ENCODE assay signal across 8 mouse cellular contexts in genomic region chr2:158106947-158107587, GRCm38 (mm10). TPM values are rescaled to one million over a fixed set of nuclear protein-coding genes. Genes with fewer than 3 reads are reported as not detected.
DNase-seq lines count a peak whose midpoint lies in the region; ATAC-seq and TF ChIP-seq lines count a peak whose summit lies in the region.

No protein-coding gene starts in this region.

- H3K4me1 ChIP-seq in liver, postnatal 0 days (ENCODE audit: insufficient read depth), result peaks cover 12% of the 10 kb centered on the region
- H3K4me1 ChIP-seq in neural tube, embryonic 15.5 days, result peaks cover 12% of the 10 kb centered on the region

- peak; percentile 92 for TF ChIP-seq CTCF in liver, postnatal 0 days (IDR thresholded peaks at IDR 0.05; ENCODE audit: low read depth)

- peak; percentile 77 for ATAC-seq in liver, postnatal 0 days
- peak; percentile 61; the same call in 1 of the 2 replicates for ATAC-seq in neural tube, embryonic 15.5 days (ENCODE audit: low FRiP score)

- 37% methylated on average over 6 of the region's 6 CpGs for WGBS in liver, postnatal 0 days (ENCODE audit: insufficient replicate concordance)
- WGBS in neural tube, embryonic 15.5 days, result 28% methylated on average over 6 of the region's 6 CpGs

- H3K27me3 ChIP-seq in liver, postnatal 0 days (ENCODE audit: insufficient read depth, low read length), result no peaks in the 10 kb centered on the region
- H3K27me3 ChIP-seq in neural tube, embryonic 15.5 days (replicated peaks), result no peaks in the 10 kb centered on the region

- no peak overlapping the region for H3K9ac ChIP-seq in liver, postnatal 0 days (replicated peaks)
- no peak overlapping the region for H3K9ac ChIP-seq in neural tube, embryonic 15.5 days (replicated peaks)

- H3K4me3 ChIP-seq in liver, postnatal 0 days (ENCODE audit: low read depth, low read length), result no peak overlapping the region
- H3K4me3 ChIP-seq in neural tube, embryonic 15.5 days (replicated peaks), result no peak overlapping the region

- H3K27ac ChIP-seq in liver, postnatal 0 days (ENCODE audit: low read depth), result no peak overlapping the region
- peak overlapping the region; percentile 56 for H3K27ac ChIP-seq in neural tube, embryonic 15.5 days (replicated peaks)

- H3K4me2 ChIP-seq in liver, postnatal 0 days (ENCODE audit: low read depth, low read length), result no peak overlapping the region
- H3K4me2 ChIP-seq in neural tube, embryonic 15.5 days, result no peak overlapping the region

- DNase-seq in right cerebral cortex, postnatal 4 days, result peak; percentile 24
- no peak for DNase-seq in right cerebral cortex, adult 18-20 months
- peak; percentile 46 for DNase-seq in c-Kit-positive CD71-negative TER-119-negative erythroid progenitor cells, embryonic 14.5 days (ENCODE audit: low read depth)
- peak; percentile 46 for DNase-seq in gastrocnemius, postnatal 25 days
- peak; percentile 75 for DNase-seq in kidney, adult 18-20 months
- DNase-seq in liver, postnatal 0 days, result peak; percentile 80
- no peak for DNase-seq in cerebellum, postnatal 36 days

- TF ChIP-seq EP300 in liver, postnatal 0 days (IDR thresholded peaks at IDR 0.05; ENCODE audit: low read depth), result no peak

- H3K36me3 ChIP-seq in liver, postnatal 0 days (replicated peaks; ENCODE audit: insufficient read depth, low read length), result no peaks in the 10 kb centered on the region
- no peaks in the 10 kb centered on the region for H3K36me3 ChIP-seq in neural tube, embryonic 15.5 days

- H3K9me3 ChIP-seq in liver, postnatal 0 days (ENCODE audit: low read length), result no peaks in the 10 kb centered on the region
- no peaks in the 10 kb centered on the region for H3K9me3 ChIP-seq in neural tube, embryonic 15.5 days (replicated peaks)

RNA-seq across cellular contexts. Expression of gene Tgm2, which starts 39.2 kb away (rescaled TPM):
- total RNA-seq in gastrocnemius, postnatal 25 days (2021), result 10 to 100 TPM; 47.9 to 52.3 TPM
- polyA plus RNA-seq in liver, postnatal 0 days (2015; fragmentation: Nextera tagmentation; extraction: Ambion mirVana), result 44.4 and 59.7 TPM in 2 replicates
- polyA plus RNA-seq in neural tube, embryonic 15.5 days (2015; fragmentation: Nextera tagmentation; extraction: Ambion mirVana), result 7.8 and 13.9 TPM in 2 replicates

Comparison
In these comparisons a context has a peak if more than half of its experiments do, and no peak if none do; other contexts are left out.
1. DNase-seq: peak in right cerebral cortex, postnatal 4 days (single experiment), c-Kit-positive CD71-negative TER-119-negative erythroid progenitor cells, embryonic 14.5 days (single experiment), gastrocnemius, postnatal 25 days (single experiment), kidney, adult 18-20 months (single experiment) and liver, postnatal 0 days (single experiment); none in right cerebral cortex, adult 18-20 months (single experiment) and cerebellum, postnatal 36 days (0 of 2).